In genomic region chr11:107331425-107331824, GRCm38 (mm10) we compare ENCODE assay signal across 16 mouse cellular contexts.
DNase-seq lines count a peak whose midpoint lies in the region.
"Had no signal": no experiment of that assay in that cellular context is flagged by ENCODE, and none has a peak within 500 bp of the region (broad histone marks: within the 10 kb centered on the region; RNA-seq: fewer than 3 reads in every experiment).

No protein-coding gene starts in this region.

- DNase-seq in cerebellum, adult 9-10 months = peak; percentile 61
- no peak for DNase-seq in cerebellum, adult 8-10 months
- peak; percentile 60 to 87 for DNase-seq in layer of hippocampus, adult 18-20 months (ENCODE audit: low spot score in 2 of 2)
- no peak for DNase-seq in layer of hippocampus, postnatal 25 days (ENCODE audit: extremely low spot score in 1 of 2, low spot score in 1 of 2)
- DNase-seq in layer of hippocampus, adult 9-10 months (ENCODE audit: low spot score) = peak; percentile 40
- no peak for DNase-seq in heart, postnatal 10 days
- DNase-seq in ovary, postnatal 36 days (ENCODE audit: low spot score) = no peak
- DNase-seq: adrenal gland, postnatal 25 days; gastrocnemius, adult 2 months; heart, postnatal 4 days; kidney, adult 2 months; kidney, postnatal 10 days; liver, embryonic 13.5 days; lung, adult 2 months; lung, postnatal 14 days; thymus, adult 18-20 months had no signal

- intact Hi-C loops in heart, postnatal 10 days (cut with DNase I) = no loop called here

Comparison
In these comparisons a context has a peak if more than half of its experiments do, and no peak if none do; other contexts are left out.
1. DNase-seq: peak in cerebellum, adult 9-10 months (single experiment), layer of hippocampus, adult 18-20 months (2 of 2) and layer of hippocampus, adult 9-10 months (single experiment); none in cerebellum, adult 8-10 months (single experiment), layer of hippocampus, postnatal 25 days (0 of 2), heart, postnatal 10 days (0 of 2) and ovary, postnatal 36 days (single experiment).